Mouse (Mus musculus) cortical plate, adult 2 months (tissue): ENCODE data around the gene Mga.

Experiments
- CTCF ChIP-seq: fragments of 200-500 bp; IDR thresholded peaks from 2 replicates; pipeline ENCODE4 v1.5.1; 2011; ENCODE audit warnings: mild to moderate bottlenecking, control low read depth, low read length; ENCODE audit not compliant: insufficient read depth; ENCODE audit errors: extremely low read depth
- POLR2A ChIP-seq: fragments of 200-500 bp; IDR thresholded peaks from 2 replicates; pipeline ENCODE4 v1.6.1; 2011; ENCODE audit warnings: mild to moderate bottlenecking, low read length, control low read depth; ENCODE audit not compliant: insufficient read depth; ENCODE audit errors: extremely low read depth

DNA sequence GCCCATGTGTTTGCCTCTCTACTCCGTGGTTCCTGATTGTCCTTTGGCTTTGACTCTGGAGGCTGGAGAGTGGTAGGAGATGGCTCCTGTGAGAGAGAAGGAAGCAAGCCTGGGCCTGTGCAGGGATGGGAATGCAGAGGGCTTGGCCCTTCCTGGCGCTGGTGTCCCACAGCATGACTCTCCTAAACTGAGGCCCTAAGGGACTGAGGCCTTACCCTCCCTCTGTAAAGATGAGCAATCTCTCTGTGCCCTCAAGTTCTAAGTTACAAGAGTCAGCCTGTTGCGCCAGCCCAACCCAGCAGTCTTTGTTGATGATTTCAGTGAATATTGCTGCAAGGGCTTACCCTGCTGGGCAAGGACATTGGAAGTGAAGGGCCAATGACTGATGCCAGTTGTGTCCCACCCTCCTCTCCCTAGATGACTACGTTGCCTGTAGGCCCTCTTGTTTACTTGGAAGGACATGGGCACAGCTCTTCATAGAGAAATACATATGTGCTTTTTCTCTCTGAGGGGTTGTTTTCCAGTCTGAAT lies 110.7 kb downstream of the Mga start:
- TF ChIP-seq CTCF: no peak
- no peak for TF ChIP-seq POLR2A
